Mouse (Mus musculus): Measurements from ENCODE around the gene Arid4a.

DNA sequence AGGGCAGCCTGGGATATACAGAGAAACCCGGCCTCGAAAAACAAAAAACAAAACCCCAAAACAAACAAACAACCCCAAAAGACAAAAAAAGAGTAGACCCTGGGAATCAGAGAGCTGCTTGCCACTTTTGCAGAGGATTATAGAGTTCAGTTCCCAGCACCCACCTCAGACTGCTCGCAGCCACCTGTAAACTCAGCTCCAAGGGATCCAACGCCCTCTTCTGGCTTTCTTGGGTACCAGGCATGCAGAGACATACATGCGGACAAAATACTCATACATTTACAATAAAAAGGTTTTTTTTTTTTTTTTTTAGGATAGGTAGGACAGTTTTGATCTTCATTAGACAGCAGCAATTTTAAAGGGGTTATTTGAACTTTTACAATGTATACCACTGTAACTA lies 18.6 kb upstream of the Arid4a start:
- TF ChIP-seq CTCF (IDR thresholded peaks at IDR 0.05; ENCODE audit: insufficient read depth, low read depth, low read length) (no peak), POLR2A (IDR thresholded peaks at IDR 0.05; ENCODE audit: insufficient read depth, low read depth, low read length) (no peak)
